Mouse (Mus musculus): ENCODE data around the gene Lrrfip1. TPM values are rescaled to one million over a fixed set of nuclear protein-coding genes. Genes with fewer than 3 reads are reported as not detected.
A peak's percentile ranks its signal among the peaks of the same experiment; 100 is the strongest.

The Lrrfip1 gene
- total RNA-seq, 1 experiment from 2014 or later: 547 TPM

GRCm38 (mm10) chr1:91017111-91017758 lies 18.7 kb downstream of the Lrrfip1 start:
- ATAC-seq (replicated peaks; ENCODE audit: insufficient number of reproducible peaks, low FRiP score, low TSS enrichment, poor library complexity, severe bottlenecking): no peak

GRCm38 (mm10) chr1:91019346-91019745 lies 20.8 kb downstream of the Lrrfip1 start:
- ATAC-seq (replicated peaks; ENCODE audit: insufficient number of reproducible peaks, low FRiP score, low TSS enrichment, poor library complexity, severe bottlenecking): no peak

- no peak for ATAC-seq (replicated peaks; ENCODE audit: insufficient number of reproducible peaks, low FRiP score, low TSS enrichment, poor library complexity, severe bottlenecking)
Observed at GRCm38 (mm10) chr1:91021304-91021703, 22.8 kb downstream of the Lrrfip1 start.

- no peak for ATAC-seq (replicated peaks; ENCODE audit: insufficient number of reproducible peaks, low FRiP score, low TSS enrichment, poor library complexity, severe bottlenecking)
Observed at GRCm38 (mm10) chr1:91022157-91022895, 23.8 kb downstream of the Lrrfip1 start.

GRCm38 (mm10) chr1:91023230-91023629 lies 24.7 kb downstream of the Lrrfip1 start:
- ATAC-seq (replicated peaks; ENCODE audit: insufficient number of reproducible peaks, low FRiP score, low TSS enrichment, poor library complexity, severe bottlenecking): no peak

- ATAC-seq (replicated peaks; ENCODE audit: insufficient number of reproducible peaks, low FRiP score, low TSS enrichment, poor library complexity, severe bottlenecking): peak; percentile 64
Observed at GRCm38 (mm10) chr1:91023960-91024359, 25.4 kb downstream of the Lrrfip1 start.

GRCm38 (mm10) chr1:91024464-91024863 lies 25.9 kb downstream of the Lrrfip1 start:
- ATAC-seq (replicated peaks; ENCODE audit: insufficient number of reproducible peaks, low FRiP score, low TSS enrichment, poor library complexity, severe bottlenecking): no peak

GRCm38 (mm10) chr1:91026945-91027344 lies 28.4 kb downstream of the Lrrfip1 start:
- peak; percentile 62; the same call in 1 of the 2 replicates for ATAC-seq (replicated peaks; ENCODE audit: insufficient number of reproducible peaks, low FRiP score, low TSS enrichment, poor library complexity, severe bottlenecking)

GRCm38 (mm10) chr1:91030383-91030782 lies 31.8 kb downstream of the Lrrfip1 start:
- ATAC-seq (replicated peaks; ENCODE audit: insufficient number of reproducible peaks, low FRiP score, low TSS enrichment, poor library complexity, severe bottlenecking): no peak

GRCm38 (mm10) chr1:91031547-91031946 lies 33.0 kb downstream of the Lrrfip1 start:
- no peak for ATAC-seq (replicated peaks; ENCODE audit: insufficient number of reproducible peaks, low FRiP score, low TSS enrichment, poor library complexity, severe bottlenecking)

- no peak for ATAC-seq (replicated peaks; ENCODE audit: insufficient number of reproducible peaks, low FRiP score, low TSS enrichment, poor library complexity, severe bottlenecking)
Observed at GRCm38 (mm10) chr1:91032393-91032971, 33.9 kb downstream of the Lrrfip1 start.

GRCm38 (mm10) chr1:91034547-91034946 lies 36.0 kb downstream of the Lrrfip1 start:
- ATAC-seq (replicated peaks; ENCODE audit: insufficient number of reproducible peaks, low FRiP score, low TSS enrichment, poor library complexity, severe bottlenecking): peak; percentile 55

GRCm38 (mm10) chr1:91035266-91035665 lies 36.7 kb downstream of the Lrrfip1 start:
- ATAC-seq (replicated peaks; ENCODE audit: insufficient number of reproducible peaks, low FRiP score, low TSS enrichment, poor library complexity, severe bottlenecking): no peak

GRCm38 (mm10) chr1:91037213-91037612 lies 38.7 kb downstream of the Lrrfip1 start:
- ATAC-seq (replicated peaks; ENCODE audit: insufficient number of reproducible peaks, low FRiP score, low TSS enrichment, poor library complexity, severe bottlenecking): no peak

GRCm38 (mm10) chr1:91038010-91038409 lies 39.5 kb downstream of the Lrrfip1 start:
- peak; percentile 59 for ATAC-seq (replicated peaks; ENCODE audit: insufficient number of reproducible peaks, low FRiP score, low TSS enrichment, poor library complexity, severe bottlenecking)

GRCm38 (mm10) chr1:91038531-91038930 lies 40.0 kb downstream of the Lrrfip1 start:
- no peak for ATAC-seq (replicated peaks; ENCODE audit: insufficient number of reproducible peaks, low FRiP score, low TSS enrichment, poor library complexity, severe bottlenecking)

GRCm38 (mm10) chr1:91041605-91042004 lies 43.1 kb downstream of the Lrrfip1 start:
- peak; percentile 79 for ATAC-seq (replicated peaks; ENCODE audit: insufficient number of reproducible peaks, low FRiP score, low TSS enrichment, poor library complexity, severe bottlenecking)

- ATAC-seq (replicated peaks; ENCODE audit: insufficient number of reproducible peaks, low FRiP score, low TSS enrichment, poor library complexity, severe bottlenecking): no peak; the same call in 1 of the 2 replicates
Observed at GRCm38 (mm10) chr1:91043191-91043590, 44.7 kb downstream of the Lrrfip1 start.

GRCm38 (mm10) chr1:91044176-91044575 lies 45.6 kb downstream of the Lrrfip1 start:
- no peak for ATAC-seq (replicated peaks; ENCODE audit: insufficient number of reproducible peaks, low FRiP score, low TSS enrichment, poor library complexity, severe bottlenecking)

- ATAC-seq (replicated peaks; ENCODE audit: insufficient number of reproducible peaks, low FRiP score, low TSS enrichment, poor library complexity, severe bottlenecking): no peak
Observed at GRCm38 (mm10) chr1:91044648-91045047, 46.1 kb downstream of the Lrrfip1 start.

Data from monocyte, adult 5-6 weeks (primary cell).